8 mouse cellular contexts compared by ENCODE assay signal in genomic region chr17:55944387-55944865, GRCm38 (mm10). TPM values are rescaled to one million over a fixed set of nuclear protein-coding genes. Genes with fewer than 3 reads are reported as not detected.
DNase-seq lines count a peak whose midpoint lies in the region; ATAC-seq and TF ChIP-seq lines count a peak whose summit lies in the region.
"Not testable (repeated sequence)": the region's sequence is repeated elsewhere in the genome, so short reads cannot be mapped to it uniquely, and the experiment has no call there.

No protein-coding gene starts in this region.

- DNase-seq in embryonic facial prominence, embryonic 11.5 days (ENCODE audit: low spot score); forebrain, postnatal 0 days; midbrain, embryonic 10.5 days (ENCODE audit: low spot score): not testable (repeated sequence)
- peak; percentile 29 for DNase-seq in kidney, postnatal 0 days (ENCODE audit: low spot score)

- H3K4me2 ChIP-seq in embryonic facial prominence, embryonic 11.5 days (ENCODE audit: low read depth, low read length) = peak overlapping the region; percentile 3; the same call in 1 of the 2 replicates
- peak overlapping the region; percentile 77 for H3K4me2 ChIP-seq in forebrain, postnatal 0 days (ENCODE audit: low read depth)
- peak overlapping the region; percentile 75 for H3K4me2 ChIP-seq in hindbrain, embryonic 12.5 days (replicated peaks)
- peak overlapping the region; percentile 87 for H3K4me2 ChIP-seq in kidney, postnatal 0 days (ENCODE audit: low read length)
- H3K4me2 ChIP-seq in liver, embryonic 15.5 days = peak overlapping the region; percentile 82

- H3K4me1 ChIP-seq in E14TG2a.4 (replicated peaks; ENCODE audit: low read depth, low read length) = peaks cover 26% of the 10 kb centered on the region
- H3K4me1 ChIP-seq in embryonic facial prominence, embryonic 11.5 days (ENCODE audit: control insufficient read depth, insufficient read depth, low read length); forebrain, postnatal 0 days (ENCODE audit: insufficient read depth); hindbrain, embryonic 12.5 days; kidney, postnatal 0 days (replicated peaks; ENCODE audit: insufficient read depth, low read length); midbrain, embryonic 10.5 days; olfactory bulb, adult 2 months (ENCODE audit: control insufficient read depth, insufficient read depth, low read length): not testable (repeated sequence)
- H3K4me1 ChIP-seq in liver, embryonic 15.5 days (replicated peaks) = peaks cover 25% of the 10 kb centered on the region

- not testable (repeated sequence) for TF ChIP-seq CTCF in E14TG2a.4 (conservative IDR thresholded peaks at IDR 0.05; ENCODE audit: low read length); forebrain, postnatal 0 days (IDR thresholded peaks at IDR 0.05; ENCODE audit: low read depth); kidney, postnatal 0 days (IDR thresholded peaks at IDR 0.05; ENCODE audit: low read depth); olfactory bulb, adult 2 months (IDR thresholded peaks at IDR 0.05; ENCODE audit: insufficient read depth, low read depth, low read length)

- H3K36me3 ChIP-seq in E14TG2a.4 (ENCODE audit: insufficient read depth, low read length) = peaks cover 14% of the 10 kb centered on the region
- not testable (repeated sequence) for H3K36me3 ChIP-seq in embryonic facial prominence, embryonic 11.5 days (replicated peaks; ENCODE audit: control insufficient read depth, insufficient read depth, low read depth, low read length); forebrain, postnatal 0 days (ENCODE audit: insufficient read depth); hindbrain, embryonic 12.5 days; kidney, postnatal 0 days (ENCODE audit: insufficient read depth, low read length)
- H3K36me3 ChIP-seq in liver, embryonic 15.5 days (replicated peaks) = peaks cover 12% of the 10 kb centered on the region
- H3K36me3 ChIP-seq in midbrain, embryonic 10.5 days = peaks cover 20% of the 10 kb centered on the region

- H3K9ac ChIP-seq in embryonic facial prominence, embryonic 11.5 days (replicated peaks; ENCODE audit: low read length) = peak overlapping the region; percentile 33
- H3K9ac ChIP-seq in forebrain, postnatal 0 days = peak overlapping the region; percentile 75
- peak overlapping the region; percentile 74 for H3K9ac ChIP-seq in hindbrain, embryonic 12.5 days
- not testable (repeated sequence) for H3K9ac ChIP-seq in kidney, postnatal 0 days (ENCODE audit: low read depth, low read length)
- peak overlapping the region; percentile 66; the same call in 1 of the 2 replicates for H3K9ac ChIP-seq in liver, embryonic 15.5 days

- WGBS in embryonic facial prominence, embryonic 11.5 days = 35% methylated on average over 10 of the region's 10 CpGs
- 32% methylated on average over 10 of the region's 10 CpGs for WGBS in forebrain, postnatal 0 days
- 40% methylated on average over 10 of the region's 10 CpGs for WGBS in hindbrain, embryonic 12.5 days
- 26% methylated on average over 10 of the region's 10 CpGs for WGBS in kidney, postnatal 0 days
- 36% methylated on average over 10 of the region's 10 CpGs for WGBS in liver, embryonic 15.5 days (ENCODE audit: insufficient replicate concordance)
- WGBS in midbrain, embryonic 10.5 days = 40% methylated on average over 10 of the region's 10 CpGs
- WGBS in olfactory bulb, adult 2 months = 27% methylated on average over 10 of the region's 10 CpGs

- not testable (repeated sequence) for H3K9me3 ChIP-seq in E14TG2a.4 (ENCODE audit: low read length); embryonic facial prominence, embryonic 11.5 days (replicated peaks; ENCODE audit: control insufficient read depth, low read length); forebrain, postnatal 0 days (ENCODE audit: low read length); hindbrain, embryonic 12.5 days (replicated peaks); kidney, postnatal 0 days (replicated peaks; ENCODE audit: low read length); liver, embryonic 15.5 days (replicated peaks); midbrain, embryonic 10.5 days (replicated peaks)

- H3K27ac ChIP-seq in embryonic facial prominence, embryonic 11.5 days (replicated peaks; ENCODE audit: low read depth, low read length) = not testable (repeated sequence)
- peak overlapping the region; percentile 82; the same call in 1 of the 2 replicates for H3K27ac ChIP-seq in forebrain, postnatal 0 days (ENCODE audit: low read depth, low read length)
- peak overlapping the region; percentile 91 for H3K27ac ChIP-seq in hindbrain, embryonic 12.5 days
- H3K27ac ChIP-seq in kidney, postnatal 0 days = peak overlapping the region; percentile 95
- H3K27ac ChIP-seq in liver, embryonic 15.5 days (replicated peaks) = peak overlapping the region; percentile 93
- peak overlapping the region; percentile 86; the same call in 1 of the 2 replicates for H3K27ac ChIP-seq in midbrain, embryonic 10.5 days (replicated peaks)
- peak overlapping the region; percentile 92; the same call in 1 of the 2 replicates for H3K27ac ChIP-seq in olfactory bulb, adult 2 months (ENCODE audit: insufficient read depth, low read depth, low read length)

- not testable (repeated sequence) for TF ChIP-seq POLR2A in olfactory bulb, adult 2 months (IDR thresholded peaks at IDR 0.05; ENCODE audit: insufficient read depth, low read depth, low read length)

- not testable (repeated sequence) for ATAC-seq in embryonic facial prominence, embryonic 11.5 days (replicated peaks; ENCODE audit: insufficient number of reproducible peaks, low FRiP score, low TSS enrichment, low read depth); forebrain, postnatal 0 days; hindbrain, embryonic 12.5 days (ENCODE audit: low FRiP score); kidney, postnatal 0 days (replicated peaks; ENCODE audit: low FRiP score, low read depth); liver, embryonic 15.5 days (ENCODE audit: insufficient read depth)

- peak overlapping the region; percentile 85 for H3K4me3 ChIP-seq in E14TG2a.4 (replicated peaks; ENCODE audit: low read length)
- peak overlapping the region; percentile 41 for H3K4me3 ChIP-seq in embryonic facial prominence, embryonic 11.5 days (ENCODE audit: low read depth, low read length)
- peak overlapping the region; percentile 43 for H3K4me3 ChIP-seq in forebrain, postnatal 0 days (ENCODE audit: low read depth, low read length)
- peak overlapping the region; percentile 50 for H3K4me3 ChIP-seq in hindbrain, embryonic 12.5 days
- H3K4me3 ChIP-seq in kidney, postnatal 0 days (replicated peaks; ENCODE audit: low read depth, low read length) = peak overlapping the region; percentile 47
- peak overlapping the region; percentile 67 for H3K4me3 ChIP-seq in liver, embryonic 15.5 days (replicated peaks)
- peak overlapping the region; percentile 62 for H3K4me3 ChIP-seq in midbrain, embryonic 10.5 days
- peak overlapping the region; percentile 67 for H3K4me3 ChIP-seq in olfactory bulb, adult 2 months (ENCODE audit: insufficient read depth, low read depth, low read length)

- not testable (repeated sequence) for H3K27me3 ChIP-seq in E14TG2a.4 (ENCODE audit: insufficient read depth, low read length); embryonic facial prominence, embryonic 11.5 days (ENCODE audit: control insufficient read depth, insufficient read depth, low read length); forebrain, postnatal 0 days (ENCODE audit: insufficient read depth, low read length); hindbrain, embryonic 12.5 days; kidney, postnatal 0 days (ENCODE audit: insufficient read depth, low read length); liver, embryonic 15.5 days; midbrain, embryonic 10.5 days (ENCODE audit: low read depth, poor library complexity, severe bottlenecking)

RNA-seq across cellular contexts. Expression of gene Zfp119b, which starts 4.9 kb away (rescaled TPM):
- 6.2 and 6.9 TPM in 2 replicates for polyA plus RNA-seq in embryonic facial prominence, embryonic 11.5 days (2014; fragmentation: Nextera tagmentation; extraction: Ambion mirVana)
- 5.7 and 6.5 TPM in 2 replicates for total RNA-seq in forebrain, postnatal 0 days (2014; rRNA removed)
- polyA plus RNA-seq in forebrain, postnatal 0 days (2015; fragmentation: Nextera tagmentation; extraction: Ambion mirVana) = 5.4 and 6.0 TPM in 2 replicates
- 6.2 and 6.3 TPM in 2 replicates for polyA plus RNA-seq in hindbrain, embryonic 12.5 days (2016; fragmentation: Nextera tagmentation; extraction: Ambion mirVana)
- polyA plus RNA-seq in kidney, postnatal 0 days (2015; fragmentation: Nextera tagmentation; extraction: Ambion mirVana) = 8.1 and 10.6 TPM in 2 replicates
- polyA plus RNA-seq in liver, embryonic 15.5 days (2015; fragmentation: Nextera tagmentation; extraction: Ambion mirVana) = 2.3 and 2.8 TPM in 2 replicates
- polyA plus RNA-seq in midbrain, embryonic 10.5 days (2016; fragmentation: Nextera tagmentation; extraction: Ambion mirVana) = 5.4 and 5.8 TPM in 2 replicates
- not detected in 2 replicates for polyA plus RNA-seq in olfactory bulb, adult 2 months (2012; ENCODE audit: insufficient read depth, insufficient read length, low replicate concordance, missing spikeins)

RNA-seq across cellular contexts. Expression of gene Ebi3, which starts 8.0 kb away (rescaled TPM):
- polyA plus RNA-seq in embryonic facial prominence, embryonic 11.5 days (2014; fragmentation: Nextera tagmentation; extraction: Ambion mirVana) = 1.8 and 2.2 TPM in 2 replicates
- total RNA-seq in forebrain, postnatal 0 days (2014; rRNA removed) = 2.1 and 3.4 TPM in 2 replicates
- polyA plus RNA-seq in forebrain, postnatal 0 days (2015; fragmentation: Nextera tagmentation; extraction: Ambion mirVana) = 6.4 and 7.7 TPM in 2 replicates
- polyA plus RNA-seq in hindbrain, embryonic 12.5 days (2016; fragmentation: Nextera tagmentation; extraction: Ambion mirVana) = 2.6 and 4.4 TPM in 2 replicates
- 1.6 and 1.8 TPM in 2 replicates for polyA plus RNA-seq in kidney, postnatal 0 days (2015; fragmentation: Nextera tagmentation; extraction: Ambion mirVana)
- polyA plus RNA-seq in liver, embryonic 15.5 days (2015; fragmentation: Nextera tagmentation; extraction: Ambion mirVana) = 9.2 and 10.0 TPM in 2 replicates
- polyA plus RNA-seq in midbrain, embryonic 10.5 days (2016; fragmentation: Nextera tagmentation; extraction: Ambion mirVana) = 2.1 and 2.3 TPM in 2 replicates
- polyA plus RNA-seq in olfactory bulb, adult 2 months (2012; ENCODE audit: insufficient read depth, insufficient read length, low replicate concordance, missing spikeins) = not detected in 2 replicates

RNA-seq across cellular contexts. Expression of gene Yju2, which starts 14.5 kb away (rescaled TPM):
- 18.5 and 18.9 TPM in 2 replicates for polyA plus RNA-seq in embryonic facial prominence, embryonic 11.5 days (2014; fragmentation: Nextera tagmentation; extraction: Ambion mirVana)
- 12.9 and 15.2 TPM in 2 replicates for total RNA-seq in forebrain, postnatal 0 days (2014; rRNA removed)
- polyA plus RNA-seq in forebrain, postnatal 0 days (2015; fragmentation: Nextera tagmentation; extraction: Ambion mirVana) = 12.9 and 15.2 TPM in 2 replicates
- polyA plus RNA-seq in hindbrain, embryonic 12.5 days (2016; fragmentation: Nextera tagmentation; extraction: Ambion mirVana) = 24.1 and 26.7 TPM in 2 replicates
- 21.1 and 22.4 TPM in 2 replicates for polyA plus RNA-seq in kidney, postnatal 0 days (2015; fragmentation: Nextera tagmentation; extraction: Ambion mirVana)
- polyA plus RNA-seq in liver, embryonic 15.5 days (2015; fragmentation: Nextera tagmentation; extraction: Ambion mirVana) = 7.2 and 9.7 TPM in 2 replicates
- 31.0 and 34.0 TPM in 2 replicates for polyA plus RNA-seq in midbrain, embryonic 10.5 days (2016; fragmentation: Nextera tagmentation; extraction: Ambion mirVana)
- not detected in 2 replicates for polyA plus RNA-seq in olfactory bulb, adult 2 months (2012; ENCODE audit: insufficient read depth, insufficient read length, low replicate concordance, missing spikeins)

RNA-seq across cellular contexts. Expression of gene Shd, which starts 25.8 kb away (rescaled TPM):
- polyA plus RNA-seq in embryonic facial prominence, embryonic 11.5 days (2014; fragmentation: Nextera tagmentation; extraction: Ambion mirVana) = 32.9 and 37.4 TPM in 2 replicates
- 124 and 152 TPM in 2 replicates for total RNA-seq in forebrain, postnatal 0 days (2014; rRNA removed)
- 106 and 116 TPM in 2 replicates for polyA plus RNA-seq in forebrain, postnatal 0 days (2015; fragmentation: Nextera tagmentation; extraction: Ambion mirVana)
- polyA plus RNA-seq in hindbrain, embryonic 12.5 days (2016; fragmentation: Nextera tagmentation; extraction: Ambion mirVana) = 133 and 135 TPM in 2 replicates
- 54.2 and 56.6 TPM in 2 replicates for polyA plus RNA-seq in kidney, postnatal 0 days (2015; fragmentation: Nextera tagmentation; extraction: Ambion mirVana)
- 0.18 and 0.32 TPM in 2 replicates for polyA plus RNA-seq in liver, embryonic 15.5 days (2015; fragmentation: Nextera tagmentation; extraction: Ambion mirVana)
- polyA plus RNA-seq in midbrain, embryonic 10.5 days (2016; fragmentation: Nextera tagmentation; extraction: Ambion mirVana) = 68.4 and 103 TPM in 2 replicates
- not detected in 2 replicates for polyA plus RNA-seq in olfactory bulb, adult 2 months (2012; ENCODE audit: insufficient read depth, insufficient read length, low replicate concordance, missing spikeins)

RNA-seq across cellular contexts. Expression of gene Fsd1, which starts 41.9 kb away (rescaled TPM):
- 36.6 and 43.0 TPM in 2 replicates for polyA plus RNA-seq in embryonic facial prominence, embryonic 11.5 days (2014; fragmentation: Nextera tagmentation; extraction: Ambion mirVana)
- total RNA-seq in forebrain, postnatal 0 days (2014; rRNA removed) = 106 and 113 TPM in 2 replicates
- 162 and 169 TPM in 2 replicates for polyA plus RNA-seq in forebrain, postnatal 0 days (2015; fragmentation: Nextera tagmentation; extraction: Ambion mirVana)
- polyA plus RNA-seq in hindbrain, embryonic 12.5 days (2016; fragmentation: Nextera tagmentation; extraction: Ambion mirVana) = 96.4 and 103 TPM in 2 replicates
- polyA plus RNA-seq in kidney, postnatal 0 days (2015; fragmentation: Nextera tagmentation; extraction: Ambion mirVana) = 6.7 and 7.2 TPM in 2 replicates
- polyA plus RNA-seq in liver, embryonic 15.5 days (2015; fragmentation: Nextera tagmentation; extraction: Ambion mirVana) = 0.13 and 0.50 TPM in 2 replicates
- polyA plus RNA-seq in midbrain, embryonic 10.5 days (2016; fragmentation: Nextera tagmentation; extraction: Ambion mirVana) = 78.4 and 95.0 TPM in 2 replicates
- polyA plus RNA-seq in olfactory bulb, adult 2 months (2012; ENCODE audit: insufficient read depth, insufficient read length, low replicate concordance, missing spikeins) = not detected in 2 replicates

Comparison
In these comparisons a context has a peak if more than half of its experiments do, and no peak if none do; other contexts are left out.
1. H3K4me2 ChIP-seq: peak in every context shown above with its lines; median percentile 87 in kidney, postnatal 0 days; 82 in liver, embryonic 15.5 days; 77 in forebrain, postnatal 0 days; 75 in hindbrain, embryonic 12.5 days; 3 in embryonic facial prominence, embryonic 11.5 days.